Mouse (Mus musculus) stomach, postnatal 0 days (tissue): ENCODE results near the gene Scin.

Experiments
- CTCF ChIP-seq: IDR thresholded peaks from 2 replicates; pipeline ENCODE4 v1.5.1; 2016; ENCODE audit warnings: antibody characterized with exemption, low read depth, mild to moderate bottlenecking, moderate library complexity
- EP300 ChIP-seq: optimal IDR thresholded peaks from 2 replicates; pipeline ENCODE3; 2016; ENCODE audit warnings: antibody characterized with exemption

- TF ChIP-seq EP300 (no peak), CTCF (no peak)
These were observed 117.2 kb downstream of the Scin start for GRCm38 (mm10) chr12:40016648-40017460.
